ENCODE assay signal across 14 mouse cellular contexts in the genomic region with DNA sequence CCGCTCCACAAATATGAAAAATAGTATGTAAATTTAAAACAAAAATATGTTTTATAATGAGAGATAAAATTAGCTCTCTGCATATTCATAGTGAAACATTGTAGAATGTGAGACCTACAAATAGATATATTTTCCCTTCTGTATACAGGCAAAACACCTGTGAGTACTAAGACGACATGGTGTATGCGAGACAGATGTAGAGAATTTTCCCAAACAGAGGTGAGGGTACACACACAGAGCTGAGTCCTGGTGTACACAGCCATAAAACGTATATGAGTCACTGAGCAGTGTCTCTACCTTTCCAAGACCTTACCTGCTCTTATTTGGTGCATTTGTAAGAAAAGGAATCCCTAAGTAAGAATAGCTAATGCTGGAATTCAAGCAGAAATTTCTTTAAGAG.
"Had no signal": no experiment of that assay in that cellular context is flagged by ENCODE, and none has a peak within 500 bp of the region (broad histone marks: within the 10 kb centered on the region; RNA-seq: fewer than 3 reads in every experiment).

No protein-coding gene starts in this region.

- ATAC-seq: midbrain, embryonic 15.5 days had no signal

- DNase-seq: lung, adult 18-20 months; lung, embryonic 14.5 days; lung, postnatal 10 days; lung, postnatal 4 days; right cerebral cortex, postnatal 14 days; thymus, adult 2 months; thymus, postnatal 25 days; thymus, postnatal 4 days had no signal

- H3K27ac ChIP-seq: midbrain, embryonic 10.5 days; midbrain, embryonic 12.5 days; midbrain, embryonic 15.5 days; neural tube, embryonic 12.5 days; stomach, embryonic 15.5 days; stomach, postnatal 0 days had no signal

- H3K36me3 ChIP-seq: midbrain, embryonic 10.5 days; midbrain, embryonic 12.5 days; midbrain, embryonic 15.5 days; neural tube, embryonic 12.5 days; stomach, embryonic 15.5 days had no signal

- H3K4me2 ChIP-seq: lung, embryonic 14.5 days; midbrain, embryonic 12.5 days; midbrain, embryonic 15.5 days; neural tube, embryonic 12.5 days; stomach, embryonic 15.5 days had no signal

- H3K27me3 ChIP-seq: midbrain, embryonic 12.5 days; midbrain, embryonic 15.5 days; neural tube, embryonic 12.5 days; stomach, embryonic 15.5 days had no signal

- H3K9me3 ChIP-seq: midbrain, embryonic 10.5 days; midbrain, embryonic 12.5 days; midbrain, embryonic 15.5 days; neural tube, embryonic 12.5 days; stomach, embryonic 15.5 days had no signal

- H3K4me1 ChIP-seq: midbrain, embryonic 10.5 days; midbrain, embryonic 12.5 days; midbrain, embryonic 15.5 days; neural tube, embryonic 12.5 days; stomach, embryonic 15.5 days had no signal

- H3K4me3 ChIP-seq: midbrain, embryonic 10.5 days; midbrain, embryonic 12.5 days; midbrain, embryonic 15.5 days; neural tube, embryonic 12.5 days; stomach, embryonic 15.5 days had no signal

- H3K9ac ChIP-seq: lung, embryonic 14.5 days; midbrain, embryonic 12.5 days; midbrain, embryonic 15.5 days; neural tube, embryonic 12.5 days; stomach, embryonic 15.5 days had no signal
